Mouse (Mus musculus): ENCODE measurements at regions not wholly inside any gene's neighbourhood (a gene's known extent, or its start where the extent isn't known, plus 50 kb on each side); places are given as distances from the start of the nearest gene placed in this dataset.

DNA sequence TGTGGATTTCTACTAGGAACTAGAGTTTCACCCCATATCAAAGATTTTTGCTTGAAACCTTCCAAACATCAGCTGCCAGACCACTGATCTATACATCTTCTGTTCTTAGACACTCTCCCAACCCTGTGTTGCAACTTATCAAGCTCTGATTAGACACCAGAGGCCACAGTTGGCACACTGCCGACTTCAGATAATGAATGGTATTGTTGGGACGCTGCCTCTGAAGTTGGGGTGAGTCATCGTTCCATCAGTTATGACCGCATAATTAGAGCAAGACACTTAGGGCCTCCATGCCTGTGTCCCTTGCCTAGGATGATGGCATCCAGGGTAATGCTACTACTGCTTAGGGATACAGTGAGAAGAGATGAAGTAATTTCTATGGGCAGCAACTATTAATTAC, 84.3 kb upstream of the Phyhipl start:
- DNase-seq (ENCODE audit: low read depth, low spot score), result no peak

DNA sequence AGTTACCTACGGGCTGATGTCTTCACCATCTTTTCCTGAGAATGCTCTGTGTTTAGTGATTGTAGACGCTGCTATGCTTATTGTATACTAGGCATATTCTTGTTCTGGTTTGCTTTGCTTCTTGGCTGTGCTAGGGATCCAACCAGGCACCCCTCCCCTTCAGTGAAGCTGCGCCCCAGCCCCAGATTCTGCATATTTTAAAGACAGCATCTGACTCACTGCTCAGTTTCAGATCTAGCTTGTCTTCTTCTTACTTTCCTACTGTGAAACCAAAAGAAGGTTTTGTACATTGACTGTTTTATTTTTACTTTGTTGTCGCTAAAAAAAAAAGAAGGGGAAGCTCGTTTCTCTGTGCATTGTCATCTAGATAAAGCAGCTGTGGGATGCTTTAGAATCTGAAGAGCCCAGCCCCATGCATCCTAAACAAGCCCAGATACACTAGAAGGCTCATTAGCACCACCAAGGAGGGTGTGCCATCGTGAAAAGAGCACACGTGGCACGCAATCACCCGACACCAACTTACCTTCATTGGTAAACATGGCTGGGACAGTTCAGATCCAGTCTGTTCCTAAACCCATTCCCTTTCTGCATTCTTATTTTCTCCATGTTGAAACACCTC, 83.7 kb upstream of the Phyhipl start:
- no peak for DNase-seq (ENCODE audit: low read depth, low spot score)

DNA sequence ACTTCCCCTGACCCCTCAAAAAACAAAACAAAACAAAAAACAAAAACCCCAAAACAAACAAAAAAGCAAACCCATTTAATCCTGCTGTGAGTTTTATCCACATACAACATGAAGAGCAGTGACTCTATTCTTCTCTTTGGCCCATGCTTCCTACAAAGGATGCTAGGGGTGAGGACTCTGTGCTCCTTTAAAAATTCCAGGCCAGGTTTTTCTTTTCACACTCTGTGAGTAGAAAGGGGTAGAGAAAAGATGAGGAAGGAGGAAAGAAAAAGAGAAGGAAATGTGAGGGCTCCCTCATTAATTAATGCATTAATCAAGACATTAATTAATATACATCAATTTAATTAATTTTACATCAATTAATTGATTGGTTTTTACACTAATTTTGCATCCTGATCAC, 82.9 kb upstream of the Phyhipl start:
- no peak for DNase-seq (ENCODE audit: low read depth, low spot score)

DNA sequence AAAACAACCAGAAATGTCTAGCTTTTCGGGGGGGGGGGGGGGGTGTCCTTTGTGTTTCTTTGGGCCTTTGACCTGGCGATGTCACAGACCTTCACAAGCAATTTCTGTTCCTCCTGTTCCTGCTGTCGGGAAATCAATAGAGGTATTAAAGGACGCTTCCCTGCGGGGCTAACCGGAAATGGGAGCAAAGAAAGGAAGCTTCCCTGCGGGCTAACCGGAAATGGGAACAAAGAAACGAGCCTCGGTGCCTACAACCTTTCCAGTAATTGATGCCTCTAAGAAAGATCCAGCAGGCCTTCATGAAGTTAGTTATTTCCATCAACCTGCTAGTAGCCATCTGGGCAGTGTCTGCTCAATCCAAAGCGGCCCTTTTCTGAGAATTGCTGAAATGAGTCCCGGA, 78.2 kb upstream of the Phyhipl start:
- DNase-seq (ENCODE audit: low read depth, low spot score), result no peak

DNA sequence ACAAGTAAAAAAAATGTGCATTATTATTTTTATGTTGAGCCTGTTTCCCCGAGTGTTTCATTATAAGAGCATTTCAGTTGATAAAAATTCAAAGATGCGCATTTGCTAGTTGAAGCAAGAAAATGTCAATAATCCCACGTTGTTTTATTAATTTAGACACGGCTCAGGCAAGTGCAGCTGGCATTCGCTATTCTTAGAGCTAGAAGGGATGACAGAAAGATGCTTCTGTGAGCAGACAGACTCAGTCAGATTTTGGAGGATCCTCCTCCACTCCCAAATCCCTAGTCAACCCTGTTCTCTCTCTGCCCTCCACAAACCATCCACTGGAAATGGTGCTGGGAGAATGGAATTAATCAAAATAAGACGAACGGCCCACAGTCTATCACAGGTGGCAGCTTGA, 77.7 kb upstream of the Phyhipl start:
- DNase-seq (ENCODE audit: low read depth, low spot score), result no peak

DNA sequence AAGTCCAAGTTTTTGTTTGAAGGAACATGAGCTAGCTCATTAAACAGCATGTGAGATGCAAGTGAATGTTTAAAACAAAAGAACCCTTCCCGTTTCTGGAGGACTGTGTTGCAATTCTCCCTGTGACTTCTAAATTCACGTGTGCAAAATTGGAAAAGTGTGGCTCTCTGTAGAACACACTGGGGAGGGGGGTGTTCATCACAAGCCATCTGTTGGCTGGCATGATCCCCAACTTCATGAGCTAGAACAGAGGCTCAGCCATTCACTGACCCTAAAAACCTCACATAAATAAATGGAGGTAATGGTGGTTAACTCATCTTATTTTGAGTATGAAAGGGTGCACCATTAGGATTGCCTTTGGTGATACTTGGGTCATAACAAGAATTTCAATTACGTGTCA, 69.3 kb upstream of the Phyhipl start:
- no peak for DNase-seq (ENCODE audit: low read depth, low spot score)

DNA sequence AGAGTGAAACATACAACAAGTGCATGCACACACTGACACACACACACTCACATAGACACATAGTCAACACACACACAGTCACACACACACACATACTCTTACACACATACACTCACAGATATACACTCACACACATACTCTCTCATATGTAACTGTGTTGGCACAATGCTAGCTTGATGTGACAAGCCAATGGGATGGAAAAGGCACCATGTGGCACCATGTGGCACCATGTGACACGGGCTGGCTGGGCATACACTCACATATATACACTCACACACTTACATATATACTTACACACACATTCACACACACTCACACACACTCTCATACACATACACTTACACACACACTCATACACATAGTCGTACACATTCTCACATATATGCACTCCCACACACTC, 67.0 kb upstream of the Phyhipl start:
- DNase-seq (ENCODE audit: low read depth, low spot score), result no peak

DNA sequence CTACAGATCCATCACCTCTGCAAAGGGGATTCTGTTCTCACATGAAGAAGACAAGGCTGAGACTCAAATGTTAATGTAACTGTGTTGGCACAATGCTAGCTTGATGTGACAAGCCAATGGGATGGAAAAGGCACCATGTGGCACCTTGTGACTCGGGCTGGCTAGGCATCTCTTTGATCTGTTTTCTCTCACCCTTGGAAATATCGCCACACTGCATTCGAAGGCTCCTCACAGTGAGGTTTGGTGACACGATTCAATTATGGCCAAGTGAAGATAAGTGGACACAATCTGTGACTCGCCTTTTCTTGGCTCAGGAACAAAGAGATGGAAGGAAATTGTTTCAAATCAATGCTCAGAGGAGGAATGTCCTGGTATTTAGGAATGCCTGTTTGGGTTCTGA, 66.6 kb upstream of the Phyhipl start:
- no peak for DNase-seq (ENCODE audit: low read depth, low spot score)

DNA sequence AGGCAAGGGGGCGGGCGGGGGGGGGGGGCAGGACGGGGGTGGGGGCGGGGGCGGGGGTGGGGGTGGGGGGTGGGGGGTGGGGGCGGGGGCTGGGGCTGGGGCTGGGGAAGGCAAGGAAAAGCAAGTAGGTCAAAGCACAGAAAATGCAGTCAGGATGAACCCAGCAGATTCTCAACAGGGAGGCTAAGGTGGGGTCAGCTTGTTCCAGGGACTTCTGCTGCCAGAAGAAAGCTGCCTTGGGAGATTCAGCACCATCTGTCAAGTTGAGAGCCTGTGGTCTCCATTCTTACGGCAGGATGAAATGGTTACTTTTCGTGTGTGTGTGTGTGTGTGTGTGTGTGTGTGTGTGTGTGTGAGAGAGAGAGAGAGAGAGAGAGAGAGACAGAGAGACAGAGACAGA, 61.7 kb upstream of the Phyhipl start:
- DNase-seq (ENCODE audit: low read depth, low spot score), result peak; percentile 27

DNA sequence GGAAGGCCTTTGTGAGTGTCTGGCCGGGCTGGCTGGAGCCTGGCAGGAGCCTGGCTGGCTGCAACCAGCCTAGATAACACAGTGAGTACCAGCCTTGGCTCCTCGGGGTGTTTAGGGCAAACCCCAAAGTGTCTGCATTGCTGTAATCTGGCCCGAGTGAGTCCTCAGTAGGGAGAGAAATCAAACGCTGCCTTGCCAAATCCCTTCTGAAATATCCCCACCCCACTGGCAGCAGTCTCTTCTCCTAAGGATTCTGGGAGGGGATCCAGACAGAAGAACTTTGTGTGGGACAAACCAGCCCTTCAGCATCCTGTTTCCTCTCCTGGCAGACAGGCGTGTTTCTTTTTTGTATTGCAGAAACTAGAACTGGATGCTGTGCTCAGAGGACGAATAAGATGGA, 61.3 kb upstream of the Phyhipl start:
- DNase-seq (ENCODE audit: low read depth, low spot score), result no peak

DNA sequence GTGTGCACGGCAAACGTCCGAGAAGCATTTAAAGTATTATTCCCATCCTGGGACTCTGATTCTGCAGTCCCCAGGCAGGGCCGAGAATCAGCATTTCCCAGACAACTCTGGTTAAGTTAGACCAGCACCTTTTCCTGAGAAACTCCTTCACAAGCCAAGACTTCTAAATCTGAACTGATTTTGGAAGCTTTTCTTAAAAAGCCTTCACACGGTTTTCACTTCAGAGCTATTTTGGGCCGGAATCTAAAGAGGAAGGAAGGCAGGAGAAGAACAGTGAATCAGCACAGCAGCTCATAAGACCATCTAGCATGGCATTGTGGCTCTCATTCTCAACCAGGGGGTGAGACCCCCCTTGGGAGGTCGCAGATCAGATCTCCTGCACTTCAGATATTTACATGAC, 57.5 kb upstream of the Phyhipl start:
- no peak for DNase-seq (ENCODE audit: low read depth, low spot score)

DNA sequence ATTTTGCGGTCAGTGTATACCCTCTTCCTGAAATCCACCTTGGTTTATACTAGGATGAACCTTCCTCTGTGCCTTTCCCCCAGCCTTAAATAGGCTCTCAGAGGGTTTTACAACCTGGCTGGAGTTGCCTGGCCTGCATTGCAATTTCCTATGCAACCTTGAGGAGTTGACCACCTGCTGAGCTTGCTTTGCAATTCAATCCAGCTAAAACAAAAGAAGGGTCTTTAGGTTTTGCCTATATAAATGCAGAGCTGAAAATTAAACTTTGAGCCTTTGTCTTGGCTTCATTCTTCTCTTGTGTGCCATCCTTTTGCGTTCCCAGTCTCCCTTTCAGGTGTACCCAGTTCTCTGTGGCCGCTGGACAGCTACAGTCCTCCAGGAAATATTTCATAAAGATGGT, 53.0 kb upstream of the Phyhipl start:
- DNase-seq (ENCODE audit: low read depth, low spot score), result no peak

All from mesoderm, embryonic 11.5 days (tissue).